Mouse (Mus musculus): ENCODE measurements at regions not wholly inside any gene's neighbourhood (a gene's known extent, or its start where the extent isn't known, plus 50 kb on each side); places are given as distances from the start of the nearest gene placed in this dataset.

- H3K27me3 ChIP-seq (ENCODE audit: insufficient read depth, low read length) = 0 out of 2 replicates have a peak, but pooled peaks cover 9% of the 10 kb centered on the region
- no peaks in the 10 kb centered on the region for H3K36me3 ChIP-seq (replicated peaks; ENCODE audit: insufficient read depth, low read length)
- WGBS (ENCODE audit: insufficient replicate concordance) = 41% methylated on average over 25 of the region's 25 CpGs
- TF ChIP-seq CTCF (IDR thresholded peaks at IDR 0.05; ENCODE audit: low read depth) = no peak
- TF ChIP-seq EP300 (IDR thresholded peaks at IDR 0.05; ENCODE audit: low read depth) = no peak
- no peaks in the 10 kb centered on the region for H3K4me1 ChIP-seq (ENCODE audit: insufficient read depth)
- H3K9ac ChIP-seq (replicated peaks) = no peak overlapping the region
- no peak overlapping the region for H3K27ac ChIP-seq (ENCODE audit: low read depth)
- H3K4me2 ChIP-seq (ENCODE audit: low read depth, low read length) = peak overlapping the region; percentile 44; the same call in 1 of the 2 replicates
- H3K4me3 ChIP-seq (ENCODE audit: low read depth, low read length) = no peak overlapping the region
- DNase-seq (no peak), ATAC-seq (no peak)
- 0 out of 2 replicates have a peak, but pooled peaks cover 3% of the 10 kb centered on the region for H3K9me3 ChIP-seq (ENCODE audit: low read length)
Observed at GRCm38 (mm10) chr8:91991542-91992452, 189.9 kb upstream of the Irx3 start.

DNA sequence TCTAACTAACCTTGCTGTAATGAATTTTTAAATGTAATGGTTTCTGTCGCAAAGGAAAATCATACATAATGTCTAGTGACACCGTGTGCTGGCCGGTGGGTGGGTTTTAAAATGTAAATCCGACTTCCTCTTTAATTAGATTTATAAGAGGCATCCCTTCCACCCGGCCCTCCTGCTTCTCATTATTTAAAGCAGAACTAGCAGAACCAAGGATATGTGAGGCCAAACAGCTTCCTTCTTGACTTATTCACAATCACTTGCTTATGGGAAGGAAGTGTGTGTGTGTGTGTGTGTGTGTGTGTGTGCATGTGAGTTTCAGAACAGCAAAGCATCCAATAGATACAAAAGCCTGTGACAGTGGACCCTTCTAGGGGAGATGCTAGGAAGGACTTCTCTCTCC lies 189.1 kb upstream of the Irx3 start:
- Histone ChIP-seq H3K4me2 (ENCODE audit: low read depth, low read length) (no peak overlapping the region), H3K4me1 (ENCODE audit: insufficient read depth) (no peaks in the 10 kb centered on the region), H3K9me3 (ENCODE audit: low read length) (0 out of 2 replicates have a peak, but pooled peaks cover 4% of the 10 kb centered on the region), H3K9ac (replicated peaks) (no peak overlapping the region), H3K4me3 (ENCODE audit: low read depth, low read length) (no peak overlapping the region), H3K36me3 (replicated peaks; ENCODE audit: insufficient read depth, low read length) (no peaks in the 10 kb centered on the region), H3K27ac (ENCODE audit: low read depth) (no peak overlapping the region), H3K27me3 (ENCODE audit: insufficient read depth, low read length) (0 out of 2 replicates have a peak, but pooled peaks cover 9% of the 10 kb centered on the region)
- DNase-seq (no peak), ATAC-seq (no peak)
- whole genome bisulfite sequencing (ENCODE audit: insufficient replicate concordance) = 21% methylated on average over 5 of the region's 5 CpGs
- no peak for TF ChIP-seq CTCF (IDR thresholded peaks at IDR 0.05; ENCODE audit: low read depth)
- no peak for TF ChIP-seq EP300 (IDR thresholded peaks at IDR 0.05; ENCODE audit: low read depth)

DNA sequence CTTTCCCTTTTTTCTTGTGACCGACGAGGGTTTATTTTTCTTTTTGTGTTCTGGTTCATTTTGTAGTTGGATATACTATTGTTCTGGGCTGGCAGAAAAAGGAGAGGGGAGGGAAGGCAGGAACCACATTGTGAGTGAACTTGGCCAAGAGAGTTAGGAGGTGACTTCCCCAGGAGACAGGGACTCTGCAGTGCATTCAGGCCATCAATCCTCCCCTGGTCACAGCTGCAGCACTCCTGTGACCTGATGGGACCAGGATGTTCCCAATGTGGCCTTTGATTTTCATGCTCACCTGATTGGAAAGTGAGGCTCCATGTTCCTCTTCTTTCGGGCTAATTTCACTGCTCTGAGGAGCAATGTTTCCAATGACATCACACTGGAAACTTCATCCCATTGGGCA lies 188.2 kb upstream of the Irx3 start:
- DNase-seq (no peak), ATAC-seq (no peak)
- Histone ChIP-seq H3K27ac (ENCODE audit: low read depth) (no peak overlapping the region), H3K4me2 (ENCODE audit: low read depth, low read length) (no peak overlapping the region), H3K36me3 (replicated peaks; ENCODE audit: insufficient read depth, low read length) (no peaks in the 10 kb centered on the region), H3K4me1 (ENCODE audit: insufficient read depth) (no peaks in the 10 kb centered on the region), H3K4me3 (ENCODE audit: low read depth, low read length) (no peak overlapping the region), H3K9me3 (ENCODE audit: low read length) (0 out of 2 replicates have a peak, but pooled peaks cover 4% of the 10 kb centered on the region), H3K27me3 (ENCODE audit: insufficient read depth, low read length) (0 out of 2 replicates have a peak, but pooled peaks cover 9% of the 10 kb centered on the region), H3K9ac (replicated peaks) (no peak overlapping the region)
- 49% methylated on average over 3 of the region's 3 CpGs for WGBS (ENCODE audit: insufficient replicate concordance)
- TF ChIP-seq EP300 (IDR thresholded peaks at IDR 0.05; ENCODE audit: low read depth) = no peak
- no peak for TF ChIP-seq CTCF (IDR thresholded peaks at IDR 0.05; ENCODE audit: low read depth)

DNA sequence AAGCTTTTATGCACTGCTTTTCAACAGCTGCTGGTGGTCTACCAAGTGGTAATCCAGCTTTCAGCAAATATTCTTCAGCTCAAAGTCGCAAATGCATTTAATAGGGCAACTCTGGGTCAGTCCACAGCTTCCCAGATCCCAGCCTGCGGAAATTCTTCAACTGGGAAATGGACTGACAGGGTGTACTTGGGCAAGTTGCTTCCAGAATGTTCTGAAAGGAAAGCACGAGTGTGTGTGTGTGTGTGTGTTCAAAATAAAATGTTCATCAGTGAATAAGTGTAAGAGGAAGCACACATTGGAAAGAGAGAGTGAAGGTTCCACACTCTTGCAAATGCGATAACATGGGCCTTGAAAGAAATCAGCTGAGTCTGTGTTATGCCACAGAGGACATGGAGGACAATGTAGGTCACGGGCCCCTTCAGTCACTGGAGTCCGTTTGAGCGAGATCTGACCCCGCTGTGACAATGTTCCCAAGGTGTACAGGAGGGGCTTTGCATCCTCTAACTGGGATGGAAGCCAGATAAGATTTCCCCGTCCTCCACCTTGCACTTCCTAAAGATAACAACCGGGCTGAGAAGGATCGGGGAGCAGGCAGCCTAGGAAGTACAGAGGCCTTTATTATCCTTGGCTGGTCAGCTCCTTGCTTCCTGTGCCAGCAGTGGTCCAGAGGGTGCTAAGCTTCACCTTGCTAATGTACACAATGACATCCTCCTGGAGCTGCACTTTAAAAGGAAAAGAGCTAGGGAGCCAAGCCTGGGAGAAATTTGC lies 187.2 kb upstream of the Irx3 start:
- Histone ChIP-seq H3K27me3 (ENCODE audit: insufficient read depth, low read length) (0 out of 2 replicates have a peak, but pooled peaks cover 9% of the 10 kb centered on the region), H3K4me2 (ENCODE audit: low read depth, low read length) (no peak overlapping the region), H3K9ac (replicated peaks) (no peak overlapping the region), H3K4me3 (ENCODE audit: low read depth, low read length) (no peak overlapping the region), H3K27ac (ENCODE audit: low read depth) (no peak overlapping the region), H3K9me3 (ENCODE audit: low read length) (0 out of 2 replicates have a peak, but pooled peaks cover 4% of the 10 kb centered on the region), H3K36me3 (replicated peaks; ENCODE audit: insufficient read depth, low read length) (no peaks in the 10 kb centered on the region), H3K4me1 (ENCODE audit: insufficient read depth) (no peaks in the 10 kb centered on the region)
- no peak for ATAC-seq
- TF ChIP-seq EP300 (IDR thresholded peaks at IDR 0.05; ENCODE audit: low read depth) (no peak), CTCF (IDR thresholded peaks at IDR 0.05; ENCODE audit: low read depth) (no peak)
- no peak for DNase-seq
- WGBS (ENCODE audit: insufficient replicate concordance) = 57% methylated on average over 11 of the region's 11 CpGs

- Histone ChIP-seq H3K36me3 (replicated peaks; ENCODE audit: insufficient read depth, low read length) (no peaks in the 10 kb centered on the region), H3K27ac (ENCODE audit: low read depth) (no peak overlapping the region), H3K4me3 (ENCODE audit: low read depth, low read length) (no peak overlapping the region), H3K9me3 (ENCODE audit: low read length) (0 out of 2 replicates have a peak, but pooled peaks cover 4% of the 10 kb centered on the region), H3K9ac (replicated peaks) (no peak overlapping the region), H3K4me1 (ENCODE audit: insufficient read depth) (no peaks in the 10 kb centered on the region), H3K4me2 (ENCODE audit: low read depth, low read length) (no peak overlapping the region), H3K27me3 (ENCODE audit: insufficient read depth, low read length) (0 out of 2 replicates have a peak, but pooled peaks cover 4% of the 10 kb centered on the region)
- WGBS (ENCODE audit: insufficient replicate concordance) = 38% methylated on average over 6 of the region's 6 CpGs
- TF ChIP-seq EP300 (IDR thresholded peaks at IDR 0.05; ENCODE audit: low read depth) (no peak), CTCF (IDR thresholded peaks at IDR 0.05; ENCODE audit: low read depth) (no peak)
- DNase-seq (no peak), ATAC-seq (no peak)
Observed at GRCm38 (mm10) chr8:91987854-91988253, 186.0 kb upstream of the Irx3 start.

DNA sequence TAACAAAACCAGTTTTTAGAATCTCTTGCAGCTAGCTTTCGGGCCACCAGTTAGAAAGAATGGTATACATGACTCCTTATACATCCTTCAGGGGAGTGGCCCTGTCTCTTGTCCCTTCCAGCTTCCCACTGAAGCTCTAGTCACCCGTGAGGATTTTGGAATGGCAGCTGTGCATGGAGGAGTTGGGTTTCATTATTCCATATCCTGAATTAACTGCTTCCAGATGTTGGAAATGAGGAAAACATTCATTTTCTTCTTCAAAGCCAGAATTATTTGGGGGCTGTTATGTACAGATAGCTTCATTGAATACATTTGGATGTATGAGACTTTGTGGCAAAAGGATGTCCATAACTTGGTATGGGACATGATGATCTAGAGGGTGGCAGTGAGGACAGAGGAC lies 181.3 kb upstream of the Irx3 start:
- H3K4me3 ChIP-seq (ENCODE audit: low read depth, low read length) = no peak overlapping the region
- H3K9ac ChIP-seq (replicated peaks) = no peak overlapping the region

More for the DNA sequence above, 181.3 kb upstream of the Irx3 start:
- ATAC-seq = no peak
- no peak overlapping the region for H3K27ac ChIP-seq (ENCODE audit: low read depth)
- TF ChIP-seq EP300 (IDR thresholded peaks at IDR 0.05; ENCODE audit: low read depth) (no peak), CTCF (IDR thresholded peaks at IDR 0.05; ENCODE audit: low read depth) (no peak)
- DNase-seq = no peak
- no peaks in the 10 kb centered on the region for H3K4me1 ChIP-seq (ENCODE audit: insufficient read depth)
- no peaks in the 10 kb centered on the region for H3K27me3 ChIP-seq (ENCODE audit: insufficient read depth, low read length)
- 70% methylated on average over 2 of the region's 2 CpGs for WGBS (ENCODE audit: insufficient replicate concordance)
- no peak overlapping the region for H3K4me2 ChIP-seq (ENCODE audit: low read depth, low read length)
- H3K36me3 ChIP-seq (replicated peaks; ENCODE audit: insufficient read depth, low read length) = no peaks in the 10 kb centered on the region
- 0 out of 2 replicates have a peak, but pooled peaks cover 8% of the 10 kb centered on the region for H3K9me3 ChIP-seq (ENCODE audit: low read length)

All from liver, postnatal 0 days (tissue).